Mouse (Mus musculus) forebrain, embryonic 15.5 days (tissue): ENCODE data around the gene Cldn14. TPM values are rescaled to one million over a fixed set of nuclear protein-coding genes. Genes with fewer than 3 reads are reported as not detected.
A peak's percentile ranks its signal among the peaks of the same experiment; 100 is the strongest.

Experiments used
- ATAC-seq: fragments of 200-750 bp; cut with Nextera tagmentation; replicated peaks from 2 replicates; pipeline ENCODE4 v1.8.0; 2017; ENCODE audit warnings: mild to moderate bottlenecking, moderate TSS enrichment, moderate library complexity
- H3K27ac ChIP-seq: fragments of 300-500 bp; sonication (generic); replicated peaks from 2 replicates; pipeline ENCODE4 v1.5.1; 2015; ENCODE audit warnings: mild to moderate bottlenecking, inconsistent platforms
- H3K27me3 ChIP-seq: fragments of 300-500 bp; sonication (generic); 2 replicates; pipeline ENCODE4 v1.6.1; 2015; ENCODE audit warnings: inconsistent platforms
- H3K36me3 ChIP-seq: fragments of 300-500 bp; sonication (generic); 2 replicates; pipeline ENCODE4 v1.6.1; 2015; ENCODE audit warnings: mild to moderate bottlenecking, inconsistent platforms
- H3K4me1 ChIP-seq: fragments of 300-500 bp; sonication (generic); 2 replicates; pipeline ENCODE4 v1.6.1; 2015; ENCODE audit warnings: inconsistent platforms
- H3K4me2 ChIP-seq: fragments of 300-500 bp; sonication (generic); replicated peaks from 2 replicates; pipeline ENCODE4 v1.6.1; 2015; ENCODE audit warnings: mild to moderate bottlenecking, inconsistent platforms
- H3K4me3 ChIP-seq: fragments of 300-500 bp; sonication (generic); 2 replicates; pipeline ENCODE4 v1.5.1; 2015; ENCODE audit warnings: mild to moderate bottlenecking, inconsistent platforms
- H3K9ac ChIP-seq: fragments of 300-500 bp; sonication (generic); replicated peaks from 2 replicates; pipeline ENCODE4 v1.6.1; 2015; ENCODE audit warnings: mild to moderate bottlenecking, inconsistent platforms
- H3K9me3 ChIP-seq: fragments of 300-500 bp; sonication (generic); 2 replicates; pipeline ENCODE4 v1.6.1; 2016; ENCODE audit warnings: inconsistent platforms
- WGBS: fragments of 180-500 bp; shearing (Covaris S2); methylation state at CpG from one replicate; pipeline ENCODE4 v1.1.7; 2015; ENCODE audit warnings: mixed read lengths; 5-methylcytosine and 5-hydroxymethylcytosine counted together
- polyA plus RNA-seq: library from polyadenylated mRNA; unstranded; fragments of >200 nt; fragmentation: Nextera tagmentation; extraction: Ambion mirVana; gene quantifications from 2 replicates; pipeline ENCODE4 v1.2.1, GENCODE M21; 2015

The Cldn14 gene
- polyA plus RNA-seq, 1 experiment from 2014 or later = not detected

- Histone ChIP-seq H3K4me1 (no peaks in the 10 kb centered on the region), H3K9me3 (no peaks in the 10 kb centered on the region), H3K4me3 (no peak overlapping the region), H3K36me3 (no peaks in the 10 kb centered on the region), H3K4me2 (no peak overlapping the region), H3K9ac (no peak overlapping the region), H3K27ac (no peak overlapping the region), H3K27me3 (peaks cover 18% of the 10 kb centered on the region; the same call in 1 of the 2 replicates)
- 79% methylated on average over 4 of the region's 4 CpGs for WGBS
- no peak for ATAC-seq
These were observed 68.7 kb downstream of the Cldn14 start for GRCm38 (mm10) chr16:93939961-93940360.

- Histone ChIP-seq H3K9ac (peak overlapping the region; percentile 21; the same call in 1 of the 2 replicates), H3K27me3 (peaks cover 22% of the 10 kb centered on the region; the same call in 1 of the 2 replicates), H3K4me2 (peak overlapping the region; percentile 43), H3K4me1 (no peaks in the 10 kb centered on the region), H3K36me3 (no peaks in the 10 kb centered on the region), H3K9me3 (no peaks in the 10 kb centered on the region), H3K27ac (no peak overlapping the region), H3K4me3 (peak overlapping the region; percentile 27)
- WGBS = 7% methylated on average over 16 of the region's 16 CpGs
- no peak for ATAC-seq
These were observed 70.2 kb downstream of the Cldn14 start for GRCm38 (mm10) chr16:93938400-93938846.

- no peak for ATAC-seq
- no peaks in the 10 kb centered on the region for H3K9me3 ChIP-seq
- no peak overlapping the region for H3K9ac ChIP-seq
- H3K4me3 ChIP-seq = no peak overlapping the region
- H3K36me3 ChIP-seq = no peaks in the 10 kb centered on the region
- H3K4me2 ChIP-seq = no peak overlapping the region
- H3K27ac ChIP-seq = no peak overlapping the region
- no peaks in the 10 kb centered on the region for H3K4me1 ChIP-seq
- 13% methylated on average over 7 of the region's 7 CpGs for WGBS
- peaks cover 22% of the 10 kb centered on the region; the same call in 1 of the 2 replicates for H3K27me3 ChIP-seq
These were observed 73.6 kb downstream of the Cldn14 start for GRCm38 (mm10) chr16:93935009-93935408.

- Histone ChIP-seq H3K4me3 (no peak overlapping the region), H3K27me3 (peaks cover 22% of the 10 kb centered on the region; the same call in 1 of the 2 replicates), H3K27ac (no peak overlapping the region), H3K4me1 (no peaks in the 10 kb centered on the region), H3K4me2 (no peak overlapping the region), H3K9ac (no peak overlapping the region), H3K36me3 (no peaks in the 10 kb centered on the region), H3K9me3 (no peaks in the 10 kb centered on the region)
- no peak for ATAC-seq
- 20% methylated on average over 13 of the region's 13 CpGs for WGBS
These were observed 74.0 kb downstream of the Cldn14 start for GRCm38 (mm10) chr16:93934588-93934987.

GRCm38 (mm10) chr16:93932185-93933168, 76.2 kb downstream of the Cldn14 start:
- no peak overlapping the region for H3K27ac ChIP-seq
- H3K4me3 ChIP-seq = no peak overlapping the region
- ATAC-seq = no peak
- H3K9ac ChIP-seq = no peak overlapping the region
- H3K27me3 ChIP-seq = peaks cover 22% of the 10 kb centered on the region; the same call in 1 of the 2 replicates
- no peaks in the 10 kb centered on the region for H3K36me3 ChIP-seq
- H3K9me3 ChIP-seq = no peaks in the 10 kb centered on the region
- no peaks in the 10 kb centered on the region for H3K4me1 ChIP-seq
- WGBS = 71% methylated on average over 17 of the region's 17 CpGs
- H3K4me2 ChIP-seq = no peak overlapping the region

GRCm38 (mm10) chr16:93929370-93930032, 79.1 kb downstream of the Cldn14 start:
- Histone ChIP-seq H3K27ac (no peak overlapping the region), H3K27me3 (no peaks in the 10 kb centered on the region; the same call in 1 of the 2 replicates), H3K4me2 (no peak overlapping the region), H3K4me3 (no peak overlapping the region), H3K9me3 (no peaks in the 10 kb centered on the region), H3K4me1 (no peaks in the 10 kb centered on the region), H3K9ac (no peak overlapping the region), H3K36me3 (no peaks in the 10 kb centered on the region)
- 93% methylated on average over 17 of the region's 17 CpGs for WGBS
- no peak for ATAC-seq

GRCm38 (mm10) chr16:93925684-93926247, 82.9 kb downstream of the Cldn14 start:
- no peaks in the 10 kb centered on the region for H3K9me3 ChIP-seq
- no peaks in the 10 kb centered on the region for H3K36me3 ChIP-seq
- H3K27ac ChIP-seq = no peak overlapping the region
- H3K4me2 ChIP-seq = no peak overlapping the region
- no peak overlapping the region for H3K9ac ChIP-seq
- ATAC-seq = no peak
- H3K4me3 ChIP-seq = no peak overlapping the region
- no peaks in the 10 kb centered on the region for H3K27me3 ChIP-seq
- no peaks in the 10 kb centered on the region for H3K4me1 ChIP-seq
- 78% methylated on average over 8 of the region's 8 CpGs for WGBS

- H3K4me3 ChIP-seq = no peak overlapping the region
- no peak overlapping the region for H3K9ac ChIP-seq
- H3K27ac ChIP-seq = no peak overlapping the region
- H3K36me3 ChIP-seq = no peaks in the 10 kb centered on the region
- no peaks in the 10 kb centered on the region for H3K4me1 ChIP-seq
- H3K9me3 ChIP-seq = no peaks in the 10 kb centered on the region
- H3K27me3 ChIP-seq = no peaks in the 10 kb centered on the region
- WGBS = 78% methylated on average over 7 of the region's 7 CpGs
- ATAC-seq = no peak
- no peak overlapping the region for H3K4me2 ChIP-seq
These were observed 84.8 kb downstream of the Cldn14 start for GRCm38 (mm10) chr16:93923788-93924187.

GRCm38 (mm10) chr16:93922835-93923389, 85.7 kb downstream of the Cldn14 start:
- no peaks in the 10 kb centered on the region for H3K4me1 ChIP-seq
- no peak overlapping the region for H3K4me2 ChIP-seq
- WGBS = 82% methylated on average over 5 of the region's 5 CpGs
- no peaks in the 10 kb centered on the region for H3K27me3 ChIP-seq
- ATAC-seq = no peak
- no peaks in the 10 kb centered on the region for H3K9me3 ChIP-seq
- no peak overlapping the region for H3K4me3 ChIP-seq
- H3K36me3 ChIP-seq = no peaks in the 10 kb centered on the region
- H3K27ac ChIP-seq = no peak overlapping the region
- no peak overlapping the region for H3K9ac ChIP-seq

GRCm38 (mm10) chr16:93920673-93921072, 88.0 kb downstream of the Cldn14 start:
- H3K36me3 ChIP-seq = no peaks in the 10 kb centered on the region
- H3K4me1 ChIP-seq = no peaks in the 10 kb centered on the region
- H3K9me3 ChIP-seq = no peaks in the 10 kb centered on the region
- WGBS = 77% methylated on average over 4 of the region's 4 CpGs
- H3K9ac ChIP-seq = no peak overlapping the region
- no peak overlapping the region for H3K4me3 ChIP-seq
- ATAC-seq = no peak
- H3K27ac ChIP-seq = no peak overlapping the region
- no peak overlapping the region for H3K4me2 ChIP-seq
- H3K27me3 ChIP-seq = no peaks in the 10 kb centered on the region

- Histone ChIP-seq H3K27me3 (no peaks in the 10 kb centered on the region), H3K4me1 (no peaks in the 10 kb centered on the region), H3K9ac (no peak overlapping the region), H3K4me3 (no peak overlapping the region), H3K4me2 (no peak overlapping the region), H3K9me3 (no peaks in the 10 kb centered on the region), H3K27ac (no peak overlapping the region), H3K36me3 (no peaks in the 10 kb centered on the region)
- WGBS = 79% methylated on average over 20 of the region's 20 CpGs
- ATAC-seq = no peak
These were observed 89.4 kb downstream of the Cldn14 start for GRCm38 (mm10) chr16:93919189-93919588.

GRCm38 (mm10) chr16:93918679-93919060, 90.0 kb downstream of the Cldn14 start:
- Histone ChIP-seq H3K4me3 (no peak overlapping the region), H3K27me3 (no peaks in the 10 kb centered on the region), H3K36me3 (no peaks in the 10 kb centered on the region), H3K9me3 (no peaks in the 10 kb centered on the region), H3K9ac (no peak overlapping the region), H3K27ac (no peak overlapping the region), H3K4me1 (no peaks in the 10 kb centered on the region), H3K4me2 (peak overlapping the region; percentile 33)
- 63% methylated on average over 8 of the region's 8 CpGs for WGBS
- no peak for ATAC-seq
